Mouse (Mus musculus) bone marrow macrophage, adult 2 months (primary cell): Measurements from ENCODE around the gene Anp32a.

ENCODE experiments used
- CTCF ChIP-seq: IDR thresholded peaks from 2 replicates; pipeline ENCODE4 v1.5.1; 2012; ENCODE audit warnings: low read depth, mild to moderate bottlenecking, low read length, moderate library complexity
- POLR2A ChIP-seq: IDR thresholded peaks from 2 replicates; pipeline ENCODE4 v1.6.1; 2012; ENCODE audit warnings: mild to moderate bottlenecking, low read depth, low read length, borderline replicate concordance

- peak; percentile 38; the same call in 1 of the 2 replicates for TF ChIP-seq CTCF
- no peak for TF ChIP-seq POLR2A
Measured at GRCm38 (mm10) chr9:62418742-62419141, 77.6 kb downstream of the Anp32a start.
